Mouse (Mus musculus): ENCODE measurements around the gene Map2k3. TPM values are rescaled to one million over a fixed set of nuclear protein-coding genes. Genes with fewer than 3 reads are reported as not detected.

Gene Map2k3
- total and polyA plus RNA-seq, 3 experiments, result 13.7 to 92.5 (median 35.5) TPM

DNA sequence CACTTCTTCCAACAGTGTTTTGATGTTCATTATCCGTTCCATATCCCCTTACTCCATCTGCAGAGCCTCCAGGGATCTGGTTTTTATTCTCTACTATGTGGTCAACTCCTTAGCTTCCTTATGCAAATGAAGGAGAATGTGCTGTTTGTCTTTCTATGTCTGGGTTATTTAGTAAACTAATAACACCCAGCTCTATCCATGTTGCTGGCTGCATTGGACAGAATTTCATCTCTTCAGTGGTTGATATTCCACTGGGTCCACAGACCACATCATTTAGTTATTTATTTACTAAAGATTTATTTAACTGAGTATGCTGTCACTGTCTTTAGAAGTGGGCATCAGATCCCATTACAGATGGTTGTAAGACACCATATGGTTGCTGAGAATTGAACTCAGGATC lies 29.3 kb downstream of the Map2k3 start:
- DNase-seq (ENCODE audit: extremely low read depth), result no peak
- H3K4me3 ChIP-seq (replicated peaks in 1 of 3; ENCODE audit: low read depth in 2 of 3, low read length in 2 of 3, poor library complexity in 1 of 3), result no peak overlapping the region
- no peak overlapping the region for H3K9ac ChIP-seq (ENCODE audit: insufficient read depth, low read depth)
- TF ChIP-seq JUN (IDR thresholded peaks at IDR 0.05; ENCODE audit: insufficient read depth, low read depth, low read length), result no peak
- no peak for TF ChIP-seq TCF12 (IDR thresholded peaks at IDR 0.05; ENCODE audit: low read depth, low read length)
- TF ChIP-seq CHD1 (IDR thresholded peaks at IDR 0.05; ENCODE audit: low read depth, low read length), result no peak
- H3K27ac ChIP-seq (ENCODE audit: insufficient read depth, low read depth), result no peak overlapping the region
- no peaks in the 10 kb centered on the region for H3K27me3 ChIP-seq (replicated peaks)
- peaks cover 2% of the 10 kb centered on the region for H3K9me3 ChIP-seq (replicated peaks; ENCODE audit: low read length)
- in situ Hi-C loops (cut with MboI; ENCODE audit: low pct_ligation_motif_present, low pct_unique_long_range_greater_than_20kb, low sequenced_read_pairs) (no loop called here), dilution Hi-C loops (cut with MboI; ENCODE audit: extremely low pct_ligation_motif_present, extremely low pct_unique_long_range_greater_than_20kb, low sequenced_read_pairs) (no loop called here)
- H3K4me1 ChIP-seq (ENCODE audit: control insufficient read depth in 1 of 2, insufficient read depth in 2 of 2), result peaks cover 8 to 23% of the 10 kb centered on the region in 2 experiments; a peak in 3 of 4 replicates
- no peaks in the 10 kb centered on the region for H3K79me2 ChIP-seq (replicated peaks; ENCODE audit: control insufficient read depth, extremely low read depth, insufficient read depth, poor library complexity, severe bottlenecking)
- no peaks in the 10 kb centered on the region for H3K36me3 ChIP-seq (replicated peaks in 1 of 2; ENCODE audit: control insufficient read depth in 1 of 2, insufficient read depth in 1 of 2, low read length in 1 of 2)
- no peak overlapping the region for H3K4me2 ChIP-seq (ENCODE audit: insufficient read depth, low read depth, poor library complexity, severe bottlenecking)

DNA sequence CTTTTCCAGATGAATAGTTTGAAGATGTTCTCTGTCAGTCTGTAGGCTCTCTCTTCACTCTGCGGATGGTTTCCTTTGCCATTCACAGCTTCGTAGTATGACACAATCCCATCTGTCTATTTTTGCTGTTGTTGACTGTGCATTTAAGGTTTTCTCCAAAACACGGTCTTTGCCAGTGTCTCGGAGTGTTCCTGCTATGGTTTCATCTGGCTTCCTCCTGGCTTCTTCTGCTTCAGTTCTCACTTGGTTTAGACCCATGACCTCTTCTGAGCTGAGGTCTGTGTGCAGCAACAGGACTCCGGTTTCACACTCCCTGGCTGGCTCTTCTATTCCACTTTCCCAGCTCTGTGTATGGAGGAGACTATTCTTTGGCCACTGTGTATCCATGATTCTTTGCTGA lies 30.9 kb downstream of the Map2k3 start:
- H3K36me3 ChIP-seq (replicated peaks in 1 of 2; ENCODE audit: control insufficient read depth in 1 of 2, insufficient read depth in 1 of 2, low read length in 1 of 2), result no peaks in the 10 kb centered on the region
- H3K27me3 ChIP-seq (replicated peaks), result no peaks in the 10 kb centered on the region
- H3K9me3 ChIP-seq (replicated peaks; ENCODE audit: low read length), result peaks cover 2% of the 10 kb centered on the region
- no peaks in the 10 kb centered on the region for H3K79me2 ChIP-seq (replicated peaks; ENCODE audit: control insufficient read depth, extremely low read depth, insufficient read depth, poor library complexity, severe bottlenecking)
- no peak overlapping the region for H3K4me3 ChIP-seq (replicated peaks in 1 of 3; ENCODE audit: low read depth in 2 of 3, low read length in 2 of 3, poor library complexity in 1 of 3)
- no peak overlapping the region for H3K9ac ChIP-seq (ENCODE audit: insufficient read depth, low read depth)
- H3K4me1 ChIP-seq (ENCODE audit: control insufficient read depth in 1 of 2, insufficient read depth in 2 of 2), result peaks cover 8 to 18% of the 10 kb centered on the region in 2 experiments; a peak in 3 of 4 replicates
- TF ChIP-seq USF2 (conservative IDR thresholded peaks at IDR 0.05; ENCODE audit: low read depth, low read length) (no peak), CHD2 (IDR thresholded peaks at IDR 0.05; ENCODE audit: low read length) (no peak), E2F4 (IDR thresholded peaks at IDR 0.05; ENCODE audit: insufficient replicate concordance, low read depth, low read length) (no peak), NRF1 (IDR thresholded peaks at IDR 0.05; ENCODE audit: low read depth, low read length) (no peak), PAX5 (IDR thresholded peaks at IDR 0.05; ENCODE audit: low read length) (no peak), IRF4 (IDR thresholded peaks at IDR 0.05; ENCODE audit: low read depth, low read length) (no peak), ZC3H11A (IDR thresholded peaks at IDR 0.05; ENCODE audit: low read depth, low read length) (no peak), KAT2A (IDR thresholded peaks at IDR 0.05; ENCODE audit: insufficient replicate concordance, low read length) (no peak), POLR2A (IDR thresholded peaks at IDR 0.05; ENCODE audit: low read depth, low read length) (no peak), MYC (IDR thresholded peaks at IDR 0.05; ENCODE audit: low read depth, low read length) (no peak), ETS1 (conservative IDR thresholded peaks at IDR 0.05; ENCODE audit: low read depth, low read length) (no peak), TCF12 (IDR thresholded peaks at IDR 0.05; ENCODE audit: low read depth, low read length) (no peak), MEF2A (IDR thresholded peaks at IDR 0.05; ENCODE audit: borderline replicate concordance, low read depth, low read length) (no peak), JUN (IDR thresholded peaks at IDR 0.05; ENCODE audit: insufficient read depth, low read depth, low read length) (no peak), JUND (conservative IDR thresholded peaks at IDR 0.05; ENCODE audit: low read depth, low read length) (no peak), BHLHE40 (IDR thresholded peaks at IDR 0.05; ENCODE audit: low read depth, low read length) (no peak)
- in situ Hi-C loops (cut with MboI; ENCODE audit: low pct_ligation_motif_present, low pct_unique_long_range_greater_than_20kb, low sequenced_read_pairs), result no loop called here
- dilution Hi-C loops (cut with MboI; ENCODE audit: extremely low pct_ligation_motif_present, extremely low pct_unique_long_range_greater_than_20kb, low sequenced_read_pairs), result no loop called here
- H3K4me2 ChIP-seq (ENCODE audit: insufficient read depth, low read depth, poor library complexity, severe bottlenecking), result no peak overlapping the region
- DNase-seq (ENCODE audit: extremely low read depth), result no peak
- no peak overlapping the region for H3K27ac ChIP-seq (ENCODE audit: insufficient read depth, low read depth)

Measured in CH12.LX (cell line).